Mouse (Mus musculus) kidney, embryonic 14.5 days (tissue): Measurements from ENCODE around the gene Ror2. TPM values are rescaled to one million over a fixed set of nuclear protein-coding genes. Genes with fewer than 3 reads are reported as not detected.

Experiments used
- polyA plus RNA-seq: library from polyadenylated mRNA; unstranded; fragments of >200 nt; fragmentation: Nextera tagmentation; extraction: Ambion mirVana; gene quantifications from 2 replicates; pipeline ENCODE4 v1.2.1, GENCODE M21; 2014

The Ror2 gene
- polyA plus RNA-seq, 1 experiment from 2014 or later: 7.3 TPM

Other genes starting within 250 kb of the Ror2 start
- 26.6 and 38.2 TPM in 2 replicates for gene Sptlc1, start 91.3 kb upstream of the Ror2 start, polyA plus RNA-seq
- 0.73 and 1.2 TPM in 2 replicates for gene Msx2, start 186.9 kb upstream of the Ror2 start, polyA plus RNA-seq